ENCODE assay signal across 9 mouse cellular contexts in the genomic region with DNA sequence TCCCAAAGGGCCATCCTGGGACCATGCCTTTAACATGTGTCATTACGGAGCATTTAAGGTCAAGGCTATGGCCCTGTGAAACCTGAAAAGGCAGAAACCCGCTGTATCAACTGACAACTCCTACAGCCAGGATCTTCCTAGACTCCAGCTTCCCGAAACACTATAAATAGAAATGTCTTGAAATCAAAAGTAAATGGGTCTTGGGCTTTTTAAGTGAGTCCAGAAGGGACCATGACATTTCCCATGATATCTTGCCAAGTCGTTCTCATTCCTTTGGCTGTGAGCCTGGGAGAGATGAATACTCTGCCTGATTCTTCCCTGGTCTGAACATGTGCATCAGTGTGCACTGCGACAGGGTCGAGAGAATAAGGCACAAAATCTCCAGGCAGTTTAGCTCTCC.
DNase-seq lines count a peak whose midpoint lies in the region; ATAC-seq and TF ChIP-seq lines count a peak whose summit lies in the region.
"Had no signal": no experiment of that assay in that cellular context is flagged by ENCODE, and none has a peak within 500 bp of the region (broad histone marks: within the 10 kb centered on the region; RNA-seq: fewer than 3 reads in every experiment).

No protein-coding gene starts in this region.

- no peak for TF ChIP-seq CTCF in forebrain, postnatal 0 days (IDR thresholded peaks at IDR 0.05; ENCODE audit: low read depth)
- TF ChIP-seq CTCF in liver, adult 2 months (IDR thresholded peaks at IDR 0.05; ENCODE audit: low read depth, low read length), result no peak

- H3K4me1 ChIP-seq in forebrain, postnatal 0 days (ENCODE audit: insufficient read depth), result peaks cover 6% of the 10 kb centered on the region; the same call in 1 of the 2 replicates
- H3K4me1 ChIP-seq in forebrain, embryonic 12.5 days, result peaks cover 2% of the 10 kb centered on the region; the same call in 1 of the 2 replicates
- no peaks in the 10 kb centered on the region for H3K4me1 ChIP-seq in liver, adult 2 months (ENCODE audit: control insufficient read depth, insufficient read depth, low read length)
- H3K4me1 ChIP-seq in liver, embryonic 11.5 days (replicated peaks; ENCODE audit: control insufficient read depth, insufficient read depth, low read length), result no peaks in the 10 kb centered on the region
- no peaks in the 10 kb centered on the region for H3K4me1 ChIP-seq in stomach, embryonic 15.5 days

- no peaks in the 10 kb centered on the region for H3K27me3 ChIP-seq in forebrain, postnatal 0 days (ENCODE audit: insufficient read depth, low read length)
- H3K27me3 ChIP-seq in forebrain, embryonic 12.5 days, result no peaks in the 10 kb centered on the region
- no peaks in the 10 kb centered on the region for H3K27me3 ChIP-seq in liver, adult 2 months (ENCODE audit: control insufficient read depth, insufficient read depth, low read length)
- no peaks in the 10 kb centered on the region for H3K27me3 ChIP-seq in liver, embryonic 11.5 days (replicated peaks; ENCODE audit: control insufficient read depth, insufficient read depth, low read length)
- H3K27me3 ChIP-seq in stomach, embryonic 15.5 days (replicated peaks), result no peaks in the 10 kb centered on the region

- H3K4me2 ChIP-seq in forebrain, postnatal 0 days (ENCODE audit: low read depth), result no peak overlapping the region
- no peak overlapping the region for H3K4me2 ChIP-seq in forebrain, embryonic 12.5 days
- H3K4me2 ChIP-seq in liver, embryonic 11.5 days, result no peak overlapping the region
- no peak overlapping the region for H3K4me2 ChIP-seq in stomach, embryonic 15.5 days

- H3K9me3 ChIP-seq in forebrain, postnatal 0 days (ENCODE audit: low read length), result no peaks in the 10 kb centered on the region
- H3K9me3 ChIP-seq in forebrain, embryonic 12.5 days, result no peaks in the 10 kb centered on the region
- no peaks in the 10 kb centered on the region for H3K9me3 ChIP-seq in liver, embryonic 11.5 days (ENCODE audit: control insufficient read depth, low read length)
- H3K9me3 ChIP-seq in stomach, embryonic 15.5 days, result no peaks in the 10 kb centered on the region

- H3K27ac ChIP-seq in forebrain, postnatal 0 days (ENCODE audit: low read depth, low read length), result no peak overlapping the region
- no peak overlapping the region for H3K27ac ChIP-seq in forebrain, embryonic 12.5 days
- no peak overlapping the region for H3K27ac ChIP-seq in liver, adult 2 months (replicated peaks; ENCODE audit: insufficient read depth, low read depth, low read length)
- no peak overlapping the region for H3K27ac ChIP-seq in liver, embryonic 11.5 days (ENCODE audit: low read depth, low read length)
- peak overlapping the region; percentile 32 for H3K27ac ChIP-seq in stomach, embryonic 15.5 days

- no peaks in the 10 kb centered on the region for H3K36me3 ChIP-seq in forebrain, postnatal 0 days (ENCODE audit: insufficient read depth)
- no peaks in the 10 kb centered on the region for H3K36me3 ChIP-seq in forebrain, embryonic 12.5 days (replicated peaks)
- H3K36me3 ChIP-seq in liver, adult 2 months (ENCODE audit: control insufficient read depth, insufficient read depth, low read length), result no peaks in the 10 kb centered on the region
- no peaks in the 10 kb centered on the region for H3K36me3 ChIP-seq in liver, embryonic 11.5 days (ENCODE audit: control insufficient read depth, insufficient read depth, low read length)
- H3K36me3 ChIP-seq in stomach, embryonic 15.5 days, result no peaks in the 10 kb centered on the region

- ATAC-seq in forebrain, postnatal 0 days, result peak; percentile 33
- ATAC-seq in forebrain, embryonic 12.5 days (ENCODE audit: low FRiP score), result no peak
- no peak for ATAC-seq in liver, embryonic 11.5 days (replicated peaks; ENCODE audit: low FRiP score)
- ATAC-seq in stomach, embryonic 15.5 days (ENCODE audit: insufficient read depth, low FRiP score, low read depth), result no peak
- no peak for ATAC-seq in megakaryocyte-erythroid progenitor cell, adult 5-6 weeks (replicated peaks; ENCODE audit: low FRiP score, low TSS enrichment, poor library complexity, severe bottlenecking)

- no peaks in the 10 kb centered on the region for H3K79me2 ChIP-seq in liver, adult 2 months (ENCODE audit: control insufficient read depth, insufficient read depth, low read length)

- intact Hi-C loops in heart, postnatal 10 days (cut with DNase I), result no loop called here

- H3K4me3 ChIP-seq in forebrain, postnatal 0 days (ENCODE audit: low read depth, low read length), result no peak overlapping the region
- no peak overlapping the region for H3K4me3 ChIP-seq in forebrain, embryonic 12.5 days (replicated peaks)
- no peak overlapping the region for H3K4me3 ChIP-seq in liver, adult 2 months (ENCODE audit: insufficient read depth, low read depth, low read length)
- no peak overlapping the region for H3K4me3 ChIP-seq in liver, embryonic 11.5 days (ENCODE audit: low read depth, low read length)
- no peak overlapping the region for H3K4me3 ChIP-seq in stomach, embryonic 15.5 days (replicated peaks)

- no peak for TF ChIP-seq POLR2A in liver, adult 2 months (IDR thresholded peaks at IDR 0.05; ENCODE audit: extremely low read depth, insufficient read depth, low read length)

- H3K9ac ChIP-seq in forebrain, postnatal 0 days, result no peak overlapping the region
- no peak overlapping the region for H3K9ac ChIP-seq in forebrain, embryonic 12.5 days
- no peak overlapping the region for H3K9ac ChIP-seq in liver, adult 2 months (ENCODE audit: low read depth, low read length)
- no peak overlapping the region for H3K9ac ChIP-seq in liver, embryonic 11.5 days (ENCODE audit: low read depth, low read length)
- H3K9ac ChIP-seq in stomach, embryonic 15.5 days, result no peak overlapping the region

- WGBS in forebrain, postnatal 0 days, result 41% methylated on average over 6 of the region's 6 CpGs
- WGBS in forebrain, embryonic 12.5 days, result 88% methylated on average over 6 of the region's 6 CpGs
- 80% methylated on average over 6 of the region's 6 CpGs for WGBS in liver, adult 2 months
- 78% methylated on average over 6 of the region's 6 CpGs for WGBS in liver, embryonic 11.5 days
- WGBS in stomach, embryonic 15.5 days, result 48% methylated on average over 6 of the region's 6 CpGs

- DNase-seq in forebrain, postnatal 0 days, result peak; percentile 56
- peak; percentile 24 for DNase-seq in liver, adult 2 months (ENCODE audit: extremely low read depth, low read depth, low spot score)
- DNase-seq in liver, embryonic 11.5 days (ENCODE audit: low spot score), result no peak
- peak; percentile 66 to 70 for DNase-seq in heart, postnatal 10 days
- no peak for DNase-seq in urinary bladder, postnatal 25 days (ENCODE audit: low spot score)
- DNase-seq: liver had no signal

Comparison
In these comparisons a context has a peak if more than half of its experiments do, and no peak if none do; other contexts are left out.
1. DNase-seq: peak in forebrain, postnatal 0 days (single experiment), liver, adult 2 months (single experiment) and heart, postnatal 10 days (2 of 2); none in liver, embryonic 11.5 days (single experiment) and urinary bladder, postnatal 25 days (single experiment).